Mouse (Mus musculus): ENCODE measurements around the gene Grk4. TPM values are rescaled to one million over a fixed set of nuclear protein-coding genes. Genes with fewer than 3 reads are reported as not detected.
A peak's percentile ranks its signal among the peaks of the same experiment; 100 is the strongest.

Grk4 gene
- 3.1 and 3.5 TPM in 2 replicates for polyA plus RNA-seq (2015; fragmentation: Nextera tagmentation; extraction: Ambion mirVana)

- Histone ChIP-seq H3K36me3 (ENCODE audit: control insufficient read depth, insufficient read depth, low read length) (peaks cover 8% of the 10 kb centered on the region), H3K4me1 (ENCODE audit: control insufficient read depth, insufficient read depth, low read depth, low read length) (peaks cover 7% of the 10 kb centered on the region), H3K27me3 (replicated peaks; ENCODE audit: control insufficient read depth, insufficient read depth, low read length) (no peaks in the 10 kb centered on the region), H3K4me3 (ENCODE audit: low read length) (peak within 1 kb of the TSS; percentile 83), H3K9me3 (ENCODE audit: control insufficient read depth, low read length) (no peaks in the 10 kb centered on the region), H3K9ac (ENCODE audit: low read depth, low read length) (peak within 1 kb of the TSS; percentile 71), H3K27ac (ENCODE audit: low read depth, low read length) (peak within 1 kb of the TSS; percentile 79), H3K4me2 (ENCODE audit: low read length) (peak within 1 kb of the TSS; percentile 72)
- ATAC-seq, result peak; percentile 100
- 0% methylated on average over 60 of the region's 60 CpGs for WGBS
These were observed at the start of gene Grk4, which contains the start of gene Nop14 for GRCm38 (mm10) chr5:34659686-34660590. Gene Grk4, plus strand, starts transcription at chr5:34660379. Gene Nop14, minus strand, starts transcription at chr5:34660148.

DNA sequence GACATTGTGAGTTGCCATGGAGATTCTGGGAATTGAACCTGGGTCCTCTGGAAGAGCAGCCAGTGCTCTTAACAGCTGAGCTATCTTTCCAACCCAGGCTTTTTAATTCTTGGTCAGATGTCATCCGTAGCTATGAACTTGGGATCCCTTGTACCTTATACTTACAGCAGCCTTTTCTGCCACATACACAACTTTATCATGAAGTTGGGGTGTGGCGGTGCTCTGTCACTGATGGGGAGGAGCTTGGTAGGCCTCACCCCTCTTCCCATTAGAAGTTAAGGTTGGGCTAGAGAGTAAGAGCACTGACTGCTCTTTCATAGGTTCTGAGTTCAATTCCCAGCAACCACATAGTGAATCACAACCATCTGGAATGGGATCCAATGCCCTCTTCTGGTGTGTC, 27.2 kb upstream of the Grk4 start:
- Histone ChIP-seq H3K27me3 (replicated peaks; ENCODE audit: control insufficient read depth, insufficient read depth, low read length) (no peaks in the 10 kb centered on the region), H3K4me2 (ENCODE audit: low read length) (no peak overlapping the region), H3K4me3 (ENCODE audit: low read length) (no peak overlapping the region), H3K9me3 (ENCODE audit: control insufficient read depth, low read length) (no peaks in the 10 kb centered on the region), H3K27ac (ENCODE audit: low read depth, low read length) (no peak overlapping the region), H3K36me3 (ENCODE audit: control insufficient read depth, insufficient read depth, low read length) (peaks cover 44% of the 10 kb centered on the region), H3K4me1 (ENCODE audit: control insufficient read depth, insufficient read depth, low read depth, low read length) (peaks cover 17% of the 10 kb centered on the region), H3K9ac (ENCODE audit: low read depth, low read length) (no peak overlapping the region)
- 93% methylated on average over 2 of the region's 2 CpGs for WGBS
- ATAC-seq, result no peak

- H3K4me2 ChIP-seq (ENCODE audit: low read length), result no peak overlapping the region
- H3K4me1 ChIP-seq (ENCODE audit: control insufficient read depth, insufficient read depth, low read depth, low read length), result peaks cover 17% of the 10 kb centered on the region
- no peak overlapping the region for H3K4me3 ChIP-seq (ENCODE audit: low read length)
- H3K27me3 ChIP-seq (replicated peaks; ENCODE audit: control insufficient read depth, insufficient read depth, low read length), result no peaks in the 10 kb centered on the region
- H3K27ac ChIP-seq (ENCODE audit: low read depth, low read length), result no peak overlapping the region
- WGBS, result 71% methylated on average over 4 of the region's 4 CpGs
- H3K9me3 ChIP-seq (ENCODE audit: control insufficient read depth, low read length), result no peaks in the 10 kb centered on the region
- no peak overlapping the region for H3K9ac ChIP-seq (ENCODE audit: low read depth, low read length)
- no peak for ATAC-seq
- H3K36me3 ChIP-seq (ENCODE audit: control insufficient read depth, insufficient read depth, low read length), result peaks cover 48% of the 10 kb centered on the region
These were observed 26.5 kb upstream of the Grk4 start for GRCm38 (mm10) chr5:34633641-34634040.

DNA sequence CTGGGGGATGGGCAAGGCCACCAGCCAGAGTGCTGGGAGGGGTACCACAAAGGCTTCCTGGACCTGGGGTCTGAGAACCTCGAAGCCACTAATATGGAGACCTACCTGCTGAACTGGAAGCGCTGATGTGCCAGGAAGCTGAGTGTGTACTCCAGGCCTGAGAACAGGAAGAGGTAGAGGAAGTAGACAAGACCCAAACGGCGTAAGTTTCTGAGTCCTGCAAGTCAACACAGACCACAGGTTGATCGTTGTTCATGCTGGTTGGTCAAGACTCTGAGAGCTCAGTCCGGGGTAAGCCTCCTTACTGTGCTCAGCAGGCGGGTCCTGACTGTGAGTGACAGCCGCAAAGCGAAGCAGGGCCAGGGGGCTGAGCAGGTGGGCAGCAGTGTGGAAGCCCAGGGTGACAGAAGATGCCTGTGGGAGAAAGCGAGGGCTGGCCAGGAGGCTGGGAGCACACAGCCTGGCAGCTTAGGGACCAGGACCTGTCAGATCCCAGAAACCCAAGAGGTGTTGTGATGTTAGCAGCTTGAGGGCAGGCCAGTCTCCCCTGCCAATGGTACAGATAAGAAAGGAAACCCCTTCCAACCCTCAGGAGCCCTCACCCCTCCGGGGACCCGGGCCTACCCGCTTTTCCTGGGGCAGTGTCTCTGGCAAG, 25.3 kb upstream of the Grk4 start:
- Histone ChIP-seq H3K27me3 (replicated peaks; ENCODE audit: control insufficient read depth, insufficient read depth, low read length) (no peaks in the 10 kb centered on the region), H3K4me2 (ENCODE audit: low read length) (no peak overlapping the region), H3K4me3 (ENCODE audit: low read length) (no peak overlapping the region), H3K9me3 (ENCODE audit: control insufficient read depth, low read length) (no peaks in the 10 kb centered on the region), H3K4me1 (ENCODE audit: control insufficient read depth, insufficient read depth, low read depth, low read length) (peaks cover 17% of the 10 kb centered on the region), H3K36me3 (ENCODE audit: control insufficient read depth, insufficient read depth, low read length) (peaks cover 51% of the 10 kb centered on the region), H3K9ac (ENCODE audit: low read depth, low read length) (0 out of 2 replicates have a peak overlapping the region, but pooled peaks have one; percentile 9), H3K27ac (ENCODE audit: low read depth, low read length) (no peak overlapping the region)
- no peak for ATAC-seq
- WGBS, result 90% methylated on average over 13 of the region's 13 CpGs

GRCm38 (mm10) chr5:34635665-34636192, 24.4 kb upstream of the Grk4 start:
- Histone ChIP-seq H3K36me3 (ENCODE audit: control insufficient read depth, insufficient read depth, low read length) (peaks cover 50% of the 10 kb centered on the region), H3K4me1 (ENCODE audit: control insufficient read depth, insufficient read depth, low read depth, low read length) (peaks cover 17% of the 10 kb centered on the region), H3K9ac (ENCODE audit: low read depth, low read length) (peak overlapping the region; percentile 44), H3K27me3 (replicated peaks; ENCODE audit: control insufficient read depth, insufficient read depth, low read length) (no peaks in the 10 kb centered on the region), H3K4me3 (ENCODE audit: low read length) (peak overlapping the region; percentile 68), H3K9me3 (ENCODE audit: control insufficient read depth, low read length) (no peaks in the 10 kb centered on the region), H3K4me2 (ENCODE audit: low read length) (peak overlapping the region; percentile 92), H3K27ac (ENCODE audit: low read depth, low read length) (no peak overlapping the region)
- 67% methylated on average over 10 of the region's 10 CpGs for WGBS
- ATAC-seq, result no peak; the same call in 1 of the 2 replicates

DNA sequence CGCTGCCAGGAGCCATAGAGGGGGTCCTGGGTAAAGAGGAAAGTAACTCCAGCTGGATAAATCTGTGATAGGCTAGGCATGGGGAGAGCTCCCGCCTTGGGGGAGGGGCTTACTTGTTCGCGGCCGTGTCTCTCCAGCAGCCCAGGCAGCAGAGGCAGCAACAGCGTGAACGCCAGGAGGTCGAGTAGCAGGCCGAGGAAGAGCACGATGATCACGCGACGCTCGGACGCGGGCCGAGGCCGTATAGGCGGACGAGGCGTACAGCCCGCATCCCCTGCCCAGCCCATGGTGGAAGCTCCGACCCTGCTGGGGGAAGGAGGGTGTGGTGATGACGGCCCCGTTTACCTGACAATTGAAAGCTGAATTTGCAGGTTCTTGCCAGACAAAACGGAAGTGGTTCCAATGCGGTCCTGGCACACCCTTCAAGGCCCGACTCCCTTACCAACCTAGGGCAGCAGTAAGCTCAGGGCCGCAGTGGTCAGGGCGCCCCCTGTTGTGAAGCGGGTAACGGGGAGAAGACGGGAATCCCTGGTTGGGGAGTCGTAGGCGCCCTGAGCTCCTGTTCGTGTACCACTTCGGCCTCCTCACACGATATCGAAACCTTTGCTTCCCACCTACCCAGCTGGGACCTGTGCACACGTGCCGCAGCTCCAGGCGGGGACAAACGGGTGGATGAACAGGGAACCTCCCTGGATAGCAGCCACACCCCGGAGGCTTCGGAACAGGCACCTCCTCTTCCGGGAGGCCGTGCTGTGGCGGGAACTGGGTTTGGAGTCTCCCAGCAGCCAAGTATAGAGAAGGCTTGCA, 23.5 kb upstream of the Grk4 start, which contains the start of gene Mfsd10:
Gene Mfsd10 (minus strand): TSS at position 732 of the 807 bp plus-strand sequence.
- WGBS, result under 1% methylated on average over 48 of the region's 48 CpGs
- Histone ChIP-seq H3K27ac (ENCODE audit: low read depth, low read length) (peak within 1 kb of the TSS; percentile 90), H3K9me3 (ENCODE audit: control insufficient read depth, low read length) (no peaks in the 10 kb centered on the region), H3K4me3 (ENCODE audit: low read length) (peak within 1 kb of the TSS; percentile 68), H3K4me2 (ENCODE audit: low read length) (peak within 1 kb of the TSS; percentile 92), H3K4me1 (ENCODE audit: control insufficient read depth, insufficient read depth, low read depth, low read length) (peaks cover 17% of the 10 kb centered on the region), H3K36me3 (ENCODE audit: control insufficient read depth, insufficient read depth, low read length) (peaks cover 43% of the 10 kb centered on the region), H3K9ac (ENCODE audit: low read depth, low read length) (peak within 1 kb of the TSS; percentile 87), H3K27me3 (replicated peaks; ENCODE audit: control insufficient read depth, insufficient read depth, low read length) (no peaks in the 10 kb centered on the region)
- peak; percentile 92 for ATAC-seq

GRCm38 (mm10) chr5:34637591-34638156, 22.5 kb upstream of the Grk4 start:
- peak overlapping the region; percentile 87; the same call in 1 of the 2 replicates for H3K9ac ChIP-seq (ENCODE audit: low read depth, low read length)
- H3K4me2 ChIP-seq (ENCODE audit: low read length), result no peak overlapping the region
- no peaks in the 10 kb centered on the region for H3K27me3 ChIP-seq (replicated peaks; ENCODE audit: control insufficient read depth, insufficient read depth, low read length)
- H3K27ac ChIP-seq (ENCODE audit: low read depth, low read length), result no peak overlapping the region; the same call in 1 of the 2 replicates
- peaks cover 17% of the 10 kb centered on the region for H3K4me1 ChIP-seq (ENCODE audit: control insufficient read depth, insufficient read depth, low read depth, low read length)
- no peak overlapping the region; the same call in 1 of the 2 replicates for H3K4me3 ChIP-seq (ENCODE audit: low read length)
- H3K9me3 ChIP-seq (ENCODE audit: control insufficient read depth, low read length), result no peaks in the 10 kb centered on the region
- 86% methylated on average over 7 of the region's 7 CpGs for WGBS
- no peak for ATAC-seq
- H3K36me3 ChIP-seq (ENCODE audit: control insufficient read depth, insufficient read depth, low read length), result peaks cover 38% of the 10 kb centered on the region

- peaks cover 5% of the 10 kb centered on the region; the same call in 1 of the 2 replicates for H3K4me1 ChIP-seq (ENCODE audit: control insufficient read depth, insufficient read depth, low read depth, low read length)
- no peak overlapping the region for H3K4me2 ChIP-seq (ENCODE audit: low read length)
These were observed 18.2 kb upstream of the Grk4 start for GRCm38 (mm10) chr5:34641991-34642390.

More at GRCm38 (mm10) chr5:34641991-34642390, 18.2 kb upstream of the Grk4 start:
- Histone ChIP-seq H3K36me3 (ENCODE audit: control insufficient read depth, insufficient read depth, low read length) (peaks cover 46% of the 10 kb centered on the region), H3K27me3 (replicated peaks; ENCODE audit: control insufficient read depth, insufficient read depth, low read length) (no peaks in the 10 kb centered on the region), H3K9me3 (ENCODE audit: control insufficient read depth, low read length) (no peaks in the 10 kb centered on the region), H3K27ac (ENCODE audit: low read depth, low read length) (no peak overlapping the region), H3K4me3 (ENCODE audit: low read length) (no peak overlapping the region), H3K9ac (ENCODE audit: low read depth, low read length) (no peak overlapping the region)
- ATAC-seq, result no peak
- WGBS, result 93% methylated on average over 3 of the region's 3 CpGs
